Mouse (Mus musculus) kidney, adult 2 months (tissue): Measurements from ENCODE around the gene Gm49361. TPM values are rescaled to one million over a fixed set of nuclear protein-coding genes. Genes with fewer than 3 reads are reported as not detected.
"Not testable (repeated sequence)": the region's sequence is repeated elsewhere in the genome, so short reads cannot be mapped to it uniquely, and the experiment has no call there.

Experiments
- DNase-seq: peaks from one replicate; pipeline ENCODE4 v3.0.0; 2021
- H3K27ac ChIP-seq: fragments of 200-500 bp; 2 replicates; pipeline ENCODE4 v1.5.1; 2012; ENCODE audit warnings: low read depth, low read length, control low read depth, inconsistent platforms; ENCODE audit not compliant: insufficient read depth
- H3K27me3 ChIP-seq: fragments of 200-500 bp; replicated peaks from 2 replicates; pipeline ENCODE4 v1.6.1; 2012; ENCODE audit warnings: mild to moderate bottlenecking, moderate library complexity, low read length, inconsistent platforms; ENCODE audit not compliant: control insufficient read depth, insufficient read depth
- H3K36me3 ChIP-seq: fragments of 200-500 bp; 2 replicates; pipeline ENCODE4 v1.6.1; 2012; ENCODE audit warnings: mild to moderate bottlenecking, moderate library complexity, low read length, inconsistent platforms; ENCODE audit not compliant: control insufficient read depth, insufficient read depth
- H3K4me1 ChIP-seq: fragments of 200-500 bp; 2 replicates; pipeline ENCODE4 v1.6.1; 2011; ENCODE audit warnings: low read length; ENCODE audit not compliant: control insufficient read depth, insufficient read depth
- H3K4me3 ChIP-seq: fragments of 200-500 bp; 2 replicates; pipeline ENCODE4 v1.5.1; 2011; ENCODE audit warnings: mild to moderate bottlenecking, low read depth, low read length, control low read depth; ENCODE audit not compliant: insufficient read depth
- CTCF ChIP-seq: fragments of 200-500 bp; conservative IDR thresholded peaks from 2 replicates; pipeline ENCODE4 v1.5.1; 2011; ENCODE audit warnings: low read depth, mild to moderate bottlenecking, control low read depth, low read length, moderate library complexity, mixed read lengths; ENCODE audit not compliant: insufficient read depth, insufficient read length
- POLR2A ChIP-seq: fragments of 200-500 bp; IDR thresholded peaks from one replicate; pipeline ENCODE4 v1.6.1; 2011; ENCODE audit warnings: low read depth, low read length, control low read depth
- WGBS: fragments of 180-500 bp; shearing (Covaris S2); methylation state at CpG from one replicate; pipeline ENCODE4 v1.1.7; 2018; 5-methylcytosine and 5-hydroxymethylcytosine counted together
- polyA plus RNA-seq: library from polyadenylated mRNA; depleted of rRNA; stranded (reverse); fragments of >200 nt; gene quantifications from 2 replicates; pipeline ENCODE4 v1.2.3, GENCODE M21; 2012

The Gm49361 gene
- polyA plus RNA-seq, 1 experiment, result not detected

- peaks cover 6% of the 10 kb centered on the region; the same call in 1 of the 2 replicates for H3K4me1 ChIP-seq
- DNase-seq, result peak; percentile 43
- H3K36me3 ChIP-seq, result no peaks in the 10 kb centered on the region
- TF ChIP-seq CTCF, result no peak
- no peak for TF ChIP-seq POLR2A
- 54% methylated on average over 10 of the region's 10 CpGs for WGBS
- H3K4me3 ChIP-seq, result no peak overlapping the region
- no peaks in the 10 kb centered on the region for H3K27me3 ChIP-seq
- peak overlapping the region; percentile 25; the same call in 1 of the 2 replicates for H3K27ac ChIP-seq
Observed at GRCm38 (mm10) chr14:57760447-57761412, 14.8 kb upstream of the Gm49361 start.

DNA sequence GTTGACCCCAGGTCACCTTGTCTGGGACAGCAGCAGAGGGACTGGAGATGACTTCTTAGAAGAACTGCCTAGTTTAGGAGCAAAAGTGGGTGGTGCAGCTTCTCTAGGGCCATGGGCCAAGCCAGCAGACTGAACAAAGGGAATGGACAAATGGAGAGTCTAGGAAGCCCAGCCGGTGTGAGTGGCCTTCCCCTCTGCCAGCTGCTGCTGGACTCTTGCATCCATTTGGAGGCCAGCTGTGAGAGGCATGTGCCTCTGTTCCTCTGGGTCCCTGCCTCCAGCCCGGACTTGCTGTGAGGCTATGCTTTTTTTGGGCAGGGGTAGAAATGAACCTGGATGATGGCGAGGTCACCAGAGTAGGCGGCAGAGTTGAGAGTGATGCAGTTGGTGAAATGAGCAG lies 12.3 kb upstream of the Gm49361 start, which contains the start of gene Lats2:
Lats2 (minus strand) TSS at position 152 of the 400 bp plus-strand sequence.
- no peak within 1 kb of the TSS for H3K4me3 ChIP-seq
- H3K27ac ChIP-seq, result no peak within 1 kb of the TSS
- peaks cover 6% of the 10 kb centered on the region; the same call in 1 of the 2 replicates for H3K4me1 ChIP-seq
- H3K27me3 ChIP-seq, result no peaks in the 10 kb centered on the region
- H3K36me3 ChIP-seq, result no peaks in the 10 kb centered on the region
- WGBS, result 81% methylated on average over 4 of the region's 4 CpGs
- TF ChIP-seq CTCF (no peak), POLR2A (no peak)
- DNase-seq, result no peak

DNA sequence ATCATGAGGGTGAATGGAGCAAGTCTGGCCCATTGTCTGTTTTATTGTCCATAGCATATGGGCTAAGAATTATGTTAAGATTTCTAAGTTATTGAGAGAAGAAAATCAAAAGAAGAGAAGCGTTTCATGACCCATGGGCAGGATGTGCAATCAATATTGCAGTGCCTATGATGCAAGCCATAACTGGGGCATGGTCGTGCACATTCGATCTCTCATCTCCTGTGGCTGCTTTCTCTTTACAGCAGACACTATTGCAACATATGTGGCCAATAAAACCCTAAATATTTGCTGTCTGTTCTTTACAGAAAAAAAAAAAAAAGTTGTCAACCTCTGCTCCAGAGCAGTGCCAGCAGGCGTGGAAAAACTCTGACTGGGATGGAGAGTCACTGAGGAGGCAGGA lies 10.2 kb upstream of the Gm49361 start:
- no peaks in the 10 kb centered on the region for H3K27me3 ChIP-seq
- 90% methylated on average over 4 of the region's 4 CpGs for WGBS
- H3K27ac ChIP-seq, result no peak overlapping the region
- DNase-seq, result no peak
- no peaks in the 10 kb centered on the region for H3K36me3 ChIP-seq
- TF ChIP-seq CTCF, result no peak
- no peak overlapping the region for H3K4me3 ChIP-seq
- H3K4me1 ChIP-seq, result peaks cover 6% of the 10 kb centered on the region; the same call in 1 of the 2 replicates

- H3K4me3 ChIP-seq, result no peak overlapping the region
Observed at GRCm38 (mm10) chr14:57755661-57756060, 9.8 kb upstream of the Gm49361 start.

DNA sequence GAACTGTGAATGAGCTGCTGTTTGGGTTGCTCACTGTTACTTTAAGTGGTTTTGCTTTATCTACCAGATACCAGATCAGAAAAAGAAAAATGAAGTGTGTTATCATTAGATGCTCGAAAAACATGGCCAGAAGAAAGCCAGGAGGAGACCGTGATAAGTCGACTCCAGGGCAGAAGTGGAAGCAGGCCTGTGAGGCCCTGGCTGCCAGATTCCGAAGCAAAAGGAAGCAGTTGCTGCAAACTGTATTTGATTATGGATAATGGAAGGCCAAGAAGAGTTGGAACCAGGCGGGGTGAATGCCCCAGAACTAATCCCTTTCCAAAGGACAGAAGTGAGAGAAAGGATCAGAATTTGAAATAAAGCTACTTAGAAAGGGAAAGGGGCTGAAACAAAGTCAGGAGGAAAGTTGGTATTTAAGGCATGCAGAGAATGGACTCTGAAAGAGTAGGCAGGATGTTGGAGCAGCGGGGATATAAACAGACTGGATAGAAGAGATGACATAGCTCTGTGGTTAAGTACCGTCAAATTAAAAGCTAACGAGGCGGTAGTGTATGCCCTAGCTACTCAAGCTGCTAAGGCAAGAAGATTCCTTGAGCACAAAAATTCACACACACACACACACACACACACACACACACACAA lies 7.6 kb upstream of the Gm49361 start:
- 49% methylated on average over 9 of the region's 9 CpGs for WGBS
- no peaks in the 10 kb centered on the region for H3K4me1 ChIP-seq
- peak overlapping the region; percentile 88 for H3K27ac ChIP-seq
- H3K4me3 ChIP-seq, result no peak overlapping the region
- no peaks in the 10 kb centered on the region for H3K36me3 ChIP-seq
- no peak for DNase-seq
- H3K27me3 ChIP-seq, result no peaks in the 10 kb centered on the region
- TF ChIP-seq CTCF (no peak), POLR2A (no peak)

More at GRCm38 (mm10) chr14:57755661-57756060, 9.8 kb upstream of the Gm49361 start:
- peaks cover 5% of the 10 kb centered on the region; the same call in 1 of the 2 replicates for H3K4me1 ChIP-seq
- no peak for DNase-seq
- H3K36me3 ChIP-seq, result no peaks in the 10 kb centered on the region
- TF ChIP-seq POLR2A (no peak), CTCF (no peak)
- 91% methylated on average over 2 of the region's 2 CpGs for WGBS
- no peak overlapping the region for H3K27ac ChIP-seq
- no peaks in the 10 kb centered on the region for H3K27me3 ChIP-seq

- not testable (repeated sequence) for H3K4me1 ChIP-seq, H3K27ac ChIP-seq, H3K4me3 ChIP-seq, DNase-seq, H3K27me3 ChIP-seq, H3K36me3 ChIP-seq
Observed at GRCm38 (mm10) chr14:57751006-57751405, 5.1 kb upstream of the Gm49361 start.

GRCm38 (mm10) chr14:57749501-57749900 lies 3.6 kb upstream of the Gm49361 start:
- Histone ChIP-seq H3K36me3 (no peaks in the 10 kb centered on the region), H3K27me3 (no peaks in the 10 kb centered on the region), H3K27ac (no peak overlapping the region), H3K4me1 (peaks cover 5% of the 10 kb centered on the region), H3K4me3 (no peak overlapping the region)
- DNase-seq, result no peak
- TF ChIP-seq POLR2A, result no peak
- TF ChIP-seq CTCF, result no peak
- 62% methylated on average over 2 of the region's 2 CpGs for WGBS
